Mouse (Mus musculus) adrenal gland, postnatal 4 days (tissue): ENCODE measurements around the gene Gm37240. TPM values are rescaled to one million over a fixed set of nuclear protein-coding genes. Genes with fewer than 3 reads are reported as not detected.

Experiments
- DNase-seq, 2 experiments: peaks; one replicate each; pipeline ENCODE4 v3.0.0; 2021 to 2022; ENCODE audit warnings: low spot score in 2 of 2, mixed read lengths in 2 of 2
- total RNA-seq, 2 experiments: library from RNA; stranded (reverse); gene quantifications; 2 replicates each; pipeline ENCODE4 v1.2.3; 2021

Gene Gm37240
- total RNA-seq, 2 experiments from 2014 or later, result 8.0 to 8.3 TPM

- no peak for DNase-seq
Observed at GRCm38 (mm10) chr3:85104301-85104700, 783.0 kb downstream of the Gm37240 start.

- no peak for DNase-seq
Observed at GRCm38 (mm10) chr3:85080882-85081558, 806.3 kb downstream of the Gm37240 start.

GRCm38 (mm10) chr3:85064113-85064512 lies 823.2 kb downstream of the Gm37240 start:
- DNase-seq, result no peak

DNA sequence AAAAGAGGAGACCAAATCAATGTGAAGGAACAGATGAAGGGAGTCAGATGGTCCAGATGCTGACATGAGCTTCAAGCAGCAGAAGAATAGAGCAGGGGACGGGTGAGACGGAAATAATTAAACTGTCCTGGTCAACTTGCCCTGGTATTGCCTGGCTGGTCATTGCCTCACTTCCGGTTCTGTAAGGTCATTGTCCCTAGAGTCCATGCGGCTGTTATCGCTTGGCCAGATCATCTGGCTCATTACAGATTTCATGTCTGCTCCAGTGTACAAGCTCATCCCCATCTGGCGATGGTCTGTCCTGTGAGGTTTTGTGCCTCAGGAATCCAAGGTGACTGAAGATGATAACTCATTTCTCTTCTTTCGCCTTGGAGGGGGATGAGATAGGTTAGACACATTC lies 827.2 kb downstream of the Gm37240 start:
- no peak for DNase-seq

DNA sequence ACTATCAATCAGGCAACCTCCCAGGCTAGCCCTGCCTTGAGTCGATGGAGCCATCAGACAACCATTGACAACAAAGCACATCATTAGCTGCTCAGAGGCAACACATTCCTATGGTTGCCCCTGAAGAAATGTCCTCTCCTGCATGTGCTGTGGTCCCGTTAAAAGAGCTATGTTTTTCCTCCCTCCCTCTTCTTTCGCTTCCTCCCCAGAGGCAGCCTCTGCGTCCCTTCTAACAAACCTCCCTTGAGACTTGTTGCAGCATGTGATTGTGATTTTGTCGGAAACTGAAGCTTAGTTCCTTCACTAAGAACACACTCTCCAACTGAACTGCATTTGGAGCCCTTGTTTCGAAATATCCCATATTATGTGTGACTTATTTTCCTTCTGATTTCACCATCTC lies 830.1 kb downstream of the Gm37240 start:
- DNase-seq, result no peak

- no peak for DNase-seq
Observed at GRCm38 (mm10) chr3:85053526-85053925, 833.8 kb downstream of the Gm37240 start.

GRCm38 (mm10) chr3:85052196-85052595 lies 835.1 kb downstream of the Gm37240 start:
- DNase-seq, result no peak

- DNase-seq, result no peak
Observed at GRCm38 (mm10) chr3:85048569-85048968, 838.7 kb downstream of the Gm37240 start.

- DNase-seq, result no peak
Observed at GRCm38 (mm10) chr3:85043679-85044218, 843.6 kb downstream of the Gm37240 start.

GRCm38 (mm10) chr3:85042126-85042525 lies 845.2 kb downstream of the Gm37240 start:
- DNase-seq, result no peak

- DNase-seq, result no peak
Observed at GRCm38 (mm10) chr3:85029141-85029540, 858.2 kb downstream of the Gm37240 start.

GRCm38 (mm10) chr3:85024817-85025705 lies 862.3 kb downstream of the Gm37240 start:
- no peak for DNase-seq

GRCm38 (mm10) chr3:85024237-85024636 lies 863.1 kb downstream of the Gm37240 start:
- DNase-seq, result no peak

DNA sequence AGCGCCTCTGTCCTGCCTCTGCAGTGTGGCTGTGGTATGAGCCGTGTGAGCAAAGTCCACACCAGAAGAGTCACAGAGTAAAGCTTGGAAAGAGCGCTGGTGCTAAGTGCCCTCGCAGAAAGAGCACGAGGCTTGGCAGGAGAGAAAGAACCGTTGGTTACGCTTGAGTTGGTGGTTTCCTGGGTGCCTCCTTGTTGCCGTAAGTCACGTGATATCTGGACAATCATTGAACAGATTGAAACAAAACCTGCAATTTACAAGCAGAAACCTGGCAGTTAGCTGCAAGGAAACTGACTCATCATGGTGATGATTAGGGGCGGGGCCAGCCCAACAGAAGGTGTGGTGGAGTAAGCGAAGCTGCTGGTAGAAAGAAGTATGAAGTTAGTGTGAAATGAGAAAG lies 864.5 kb downstream of the Gm37240 start:
- no peak for DNase-seq

DNA sequence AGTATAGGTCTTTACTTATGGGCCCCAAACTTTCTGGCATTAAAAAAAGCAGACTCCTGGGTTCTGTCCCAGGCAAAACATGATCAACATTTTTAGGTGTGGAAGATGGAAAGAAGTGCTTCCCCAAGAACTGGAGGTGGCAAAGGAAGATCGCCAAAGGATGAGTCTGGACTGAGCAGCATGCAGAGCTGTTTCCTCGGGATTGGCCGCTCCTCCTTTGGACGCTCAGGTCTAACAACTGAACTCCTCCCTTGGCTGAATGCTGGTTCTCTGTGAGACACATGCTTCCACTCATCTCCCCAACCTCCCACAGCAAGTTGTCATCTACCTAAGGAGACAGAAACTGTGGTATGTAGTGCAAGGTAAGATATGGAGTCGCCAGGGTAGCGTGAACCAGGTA lies 865.5 kb downstream of the Gm37240 start:
- DNase-seq, result no peak

- no peak for DNase-seq
Observed at GRCm38 (mm10) chr3:85020137-85020536, 867.2 kb downstream of the Gm37240 start.

GRCm38 (mm10) chr3:85015667-85016066 lies 871.7 kb downstream of the Gm37240 start:
- DNase-seq, result no peak

- no peak for DNase-seq
Observed at GRCm38 (mm10) chr3:85012889-85013288, 874.4 kb downstream of the Gm37240 start.

- no peak for DNase-seq
Observed at GRCm38 (mm10) chr3:85005257-85005656, 882.1 kb downstream of the Gm37240 start.

DNA sequence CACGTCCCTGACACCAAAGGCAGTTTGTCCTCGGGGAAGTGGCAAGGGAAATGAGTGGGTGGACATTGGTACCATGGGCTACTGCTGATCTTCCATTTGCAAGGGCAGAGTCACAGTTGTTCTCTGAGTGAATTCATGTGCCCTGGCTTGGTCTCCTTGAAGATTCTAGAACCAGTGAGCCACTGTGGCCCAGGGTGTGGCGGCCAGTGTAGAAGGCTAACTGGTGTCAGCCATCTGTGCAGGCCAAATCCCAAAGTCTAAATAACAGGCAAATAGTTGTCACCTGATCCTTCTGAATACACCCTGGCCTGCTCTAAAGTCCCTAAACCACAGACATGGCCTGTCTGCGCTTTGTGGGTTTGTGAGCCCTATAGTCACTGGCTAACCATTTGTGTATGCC lies 898.4 kb downstream of the Gm37240 start:
- no peak for DNase-seq

DNA sequence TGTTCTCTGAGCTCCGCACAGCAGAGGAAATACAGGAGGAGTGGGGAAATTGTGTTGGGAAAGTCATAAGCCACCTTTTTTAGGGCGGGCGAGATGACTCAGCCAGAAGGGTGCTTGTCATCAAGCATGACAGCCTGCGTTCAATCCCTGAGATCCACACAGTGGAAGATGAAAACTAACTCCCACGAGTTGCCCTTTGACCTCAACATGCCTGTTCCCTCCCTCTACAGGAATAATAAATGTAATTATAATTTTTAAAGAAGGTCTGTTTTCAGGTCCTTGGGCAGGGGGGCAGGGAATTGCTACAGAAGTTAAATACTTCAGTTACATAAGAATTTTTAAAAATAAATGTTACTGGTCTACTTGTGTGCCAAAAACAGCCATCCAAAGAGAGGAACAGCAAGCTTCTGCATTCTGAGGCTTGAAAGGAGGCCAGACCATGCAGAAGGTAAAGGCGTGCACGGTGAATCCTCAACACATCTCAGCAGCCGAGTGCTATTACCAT lies 902.1 kb downstream of the Gm37240 start:
- no peak for DNase-seq

DNA sequence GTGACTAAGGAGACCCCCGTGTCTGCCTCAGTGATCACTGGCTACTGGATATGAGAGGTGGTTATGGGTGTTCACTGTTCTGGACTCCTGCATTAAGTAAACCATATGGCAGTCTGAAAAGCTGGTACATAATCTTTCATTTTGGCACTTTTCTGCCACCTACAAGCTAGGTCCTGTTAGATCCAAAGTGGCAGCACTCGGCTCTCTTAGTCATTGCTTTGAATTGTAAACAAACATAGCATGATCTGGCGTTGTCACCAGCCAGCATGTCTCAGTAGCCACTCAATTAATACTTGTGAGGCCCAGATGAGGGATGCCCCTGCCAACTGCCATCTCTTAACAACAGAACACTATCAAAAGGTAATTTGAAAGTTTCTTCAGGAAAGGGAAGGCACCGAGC lies 904.6 kb downstream of the Gm37240 start:
- DNase-seq, result no peak
